Mouse (Mus musculus) spleen, adult 2 months (tissue): Measurements from ENCODE around the gene C130026I21Rik.
"Not testable (repeated sequence)": the region's sequence is repeated elsewhere in the genome, so short reads cannot be mapped to it uniquely, and the experiment has no call there.

Source experiments
- CTCF ChIP-seq: fragments of 200-500 bp; IDR thresholded peaks from 2 replicates; pipeline ENCODE4 v1.5.1; 2011; ENCODE audit warnings: mild to moderate bottlenecking, inconsistent platforms; ENCODE audit not compliant: insufficient read depth, insufficient read length, insufficient replicate concordance; ENCODE audit errors: extremely low read depth
- POLR2A ChIP-seq: fragments of 200-500 bp; IDR thresholded peaks from 2 replicates; pipeline ENCODE4 v1.6.1; 2011; ENCODE audit warnings: low read depth, low read length, inconsistent platforms

DNA sequence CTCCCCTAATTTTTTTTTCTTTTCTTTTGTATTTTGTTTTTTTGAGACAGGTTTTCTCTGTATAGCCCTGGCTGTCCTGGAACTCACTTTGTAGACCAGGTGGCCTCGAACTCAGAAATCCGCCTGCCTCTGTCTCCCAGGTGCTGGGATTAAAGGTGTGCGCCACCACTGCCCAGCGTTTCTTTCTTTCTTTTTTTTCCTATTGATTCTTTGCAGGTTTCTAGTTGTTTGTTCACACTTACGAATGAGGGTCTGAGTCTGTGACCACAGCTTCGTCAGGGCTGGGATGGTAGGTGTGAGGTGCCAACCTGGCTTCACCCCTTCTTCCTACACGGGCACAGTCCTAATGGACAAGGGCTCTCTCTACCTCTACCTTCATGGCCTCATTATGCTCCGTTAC is 281.3 kb downstream of the C130026I21Rik start:
- not testable (repeated sequence) for TF ChIP-seq CTCF, POLR2A
